Mouse (Mus musculus) heart, adult 2 months (tissue): ENCODE measurements at regions not wholly inside any gene's neighbourhood (a gene's known extent, or its start where the extent isn't known, plus 50 kb on each side); places are given as distances from the start of the nearest gene placed in this dataset.
A peak's percentile ranks its signal among the peaks of the same experiment; 100 is the strongest.

Experiments used
- DNase-seq, 2 experiments: peaks; one replicate each; pipeline ENCODE4 v3.0.0; 2021
- H3K27ac ChIP-seq: fragments of 200-600 bp; 2 replicates; pipeline ENCODE4 v1.8.1; 2022
- H3K27me3 ChIP-seq: fragments of 200-500 bp; 2 replicates; pipeline ENCODE4 v1.6.1; 2012; ENCODE audit warnings: mild to moderate bottlenecking, low read length, inconsistent platforms, mixed read lengths; ENCODE audit not compliant: control insufficient read depth, insufficient read depth
- H3K36me3 ChIP-seq: fragments of 200-500 bp; 2 replicates; pipeline ENCODE4 v1.6.1; 2012; ENCODE audit warnings: low read length, inconsistent platforms; ENCODE audit not compliant: control insufficient read depth, insufficient read depth
- H3K4me1 ChIP-seq: fragments of 200-500 bp; 2 replicates; pipeline ENCODE4 v1.6.1; 2011; ENCODE audit warnings: low read length; ENCODE audit not compliant: control insufficient read depth, insufficient read depth
- H3K4me3 ChIP-seq: fragments of 200-600 bp; 2 replicates; pipeline ENCODE4 v1.8.1; 2022
- H3K79me2 ChIP-seq: fragments of 200-500 bp; replicated peaks from 2 replicates; pipeline ENCODE4 v1.6.1; 2012; ENCODE audit warnings: mild to moderate bottlenecking, inconsistent platforms, low read length, moderate library complexity, mixed read lengths; ENCODE audit not compliant: control insufficient read depth, insufficient read depth
- H3K9ac ChIP-seq: fragments of 200-500 bp; 2 replicates; pipeline ENCODE4 v1.6.1; 2012; ENCODE audit warnings: low read depth, mild to moderate bottlenecking, control low read depth, inconsistent platforms, low read length, mixed read lengths
- CTCF ChIP-seq: fragments of 200-600 bp; IDR thresholded peaks from 2 replicates; pipeline ENCODE4 v1.8.1; 2022; ENCODE audit warnings: antibody characterized with exemption, mild to moderate bottlenecking, moderate library complexity
- EP300 ChIP-seq: fragments of 200-500 bp; IDR thresholded peaks from 2 replicates; pipeline ENCODE4 v1.6.1; 2011; ENCODE audit warnings: low read depth, low read length, control low read depth; ENCODE audit not compliant: insufficient read depth
- POLR2A ChIP-seq: fragments of 200-500 bp; IDR thresholded peaks from 2 replicates; pipeline ENCODE4 v1.6.1; 2011; ENCODE audit warnings: mild to moderate bottlenecking, low read depth, low read length, control low read depth; ENCODE audit not compliant: insufficient read depth
- WGBS: fragments of 180-500 bp; shearing (Covaris S2); methylation state at CpG from one replicate; pipeline ENCODE4 v1.1.7; 2018; 5-methylcytosine and 5-hydroxymethylcytosine counted together
- intact Hi-C: fragments of 180-260 bp; cut with DNase I; formaldehyde crosslinking; loops from one replicate; pipeline ENCODE4 v1.15.1; 2025

DNA sequence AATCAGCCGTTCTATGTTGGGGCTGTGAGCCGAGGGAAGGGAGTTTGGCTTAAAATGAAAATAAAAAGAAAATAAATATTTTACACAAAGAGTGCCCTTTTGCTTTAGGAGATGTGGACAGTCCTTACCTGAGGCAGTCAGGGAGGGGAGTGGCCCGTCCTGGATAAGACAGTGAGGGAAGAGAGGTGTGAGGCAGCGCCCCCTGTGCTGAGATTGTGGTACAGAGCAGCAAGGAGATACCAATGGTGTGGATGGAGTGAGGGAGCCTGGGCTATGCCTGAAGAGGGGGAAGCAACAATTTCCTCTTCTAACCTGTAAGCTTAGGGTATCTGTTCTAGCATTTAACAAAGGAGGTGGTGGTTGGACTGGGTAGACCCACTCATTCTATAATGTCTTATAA lies 134.5 kb downstream of the Zfp281 start:
- Histone ChIP-seq H3K27me3 (no peaks in the 10 kb centered on the region), H3K4me3 (no peak overlapping the region), H3K79me2 (no peaks in the 10 kb centered on the region), H3K4me1 (no peaks in the 10 kb centered on the region), H3K9ac (no peak overlapping the region), H3K27ac (no peak overlapping the region), H3K36me3 (no peaks in the 10 kb centered on the region)
- TF ChIP-seq EP300 (no peak), CTCF (no peak), POLR2A (no peak)
- no peak for DNase-seq
- intact Hi-C loops = no loop called here
- WGBS = 75% methylated on average over 4 of the region's 4 CpGs

DNA sequence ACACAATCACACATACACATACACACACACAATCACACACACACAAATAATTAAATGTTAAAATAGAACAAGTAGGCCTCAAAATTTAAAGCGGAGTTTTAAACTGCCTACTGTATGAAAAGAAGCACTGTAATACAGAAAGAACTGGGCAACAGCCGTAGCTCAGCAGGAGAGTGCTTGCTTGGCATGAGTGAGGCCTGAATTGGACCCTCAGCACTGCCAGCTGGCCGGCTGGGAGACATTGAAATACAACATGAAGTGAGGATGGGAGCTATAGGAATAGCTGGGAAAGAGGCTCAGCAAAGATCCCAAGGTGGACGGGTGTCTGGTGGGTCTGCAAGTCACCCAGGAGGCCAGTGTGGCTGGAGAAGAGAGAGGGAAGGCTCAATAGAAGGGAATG lies 136.8 kb downstream of the Zfp281 start:
- intact Hi-C loops = no loop called here

DNA sequence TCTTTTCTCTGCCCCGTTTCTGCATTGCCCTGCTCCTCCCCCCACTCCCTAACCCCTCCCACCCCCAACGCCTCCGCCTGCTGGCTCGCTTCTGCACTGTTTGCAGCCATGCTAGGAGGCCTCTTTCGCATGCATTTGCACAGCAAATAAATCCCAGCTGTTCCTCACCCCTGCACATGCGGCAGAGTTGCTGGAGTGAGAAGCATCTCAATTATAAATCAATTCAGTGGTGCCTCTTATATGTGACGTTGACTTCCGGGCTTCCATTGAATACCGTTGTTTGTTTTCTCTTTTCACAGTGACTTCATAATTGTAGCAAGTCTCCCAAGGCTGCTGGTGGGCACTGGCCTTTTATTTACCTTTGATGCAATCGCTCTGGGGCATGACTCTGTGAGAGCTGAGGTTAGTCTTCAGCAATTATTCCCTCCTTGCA lies 144.3 kb downstream of the Zfp281 start:
- peak; percentile 36; the same call in 1 of the 2 replicates for TF ChIP-seq CTCF
- no peak for TF ChIP-seq POLR2A
- no peak for TF ChIP-seq EP300
- H3K36me3 ChIP-seq = no peaks in the 10 kb centered on the region
- H3K4me3 ChIP-seq = no peak overlapping the region
- 7% methylated on average over 10 of the region's 10 CpGs for WGBS
- intact Hi-C loops = no loop called here
- no peaks in the 10 kb centered on the region for H3K27me3 ChIP-seq
- no peak overlapping the region for H3K9ac ChIP-seq
- H3K27ac ChIP-seq = no peak overlapping the region
- DNase-seq = no peak
- no peaks in the 10 kb centered on the region for H3K79me2 ChIP-seq
- H3K4me1 ChIP-seq = no peaks in the 10 kb centered on the region

More for the DNA sequence above, 136.8 kb downstream of the Zfp281 start:
- 91% methylated on average over 4 of the region's 4 CpGs for WGBS
- Histone ChIP-seq H3K4me1 (no peaks in the 10 kb centered on the region), H3K9ac (no peak overlapping the region), H3K36me3 (no peaks in the 10 kb centered on the region), H3K27ac (no peak overlapping the region), H3K4me3 (no peak overlapping the region), H3K79me2 (no peaks in the 10 kb centered on the region), H3K27me3 (no peaks in the 10 kb centered on the region)
- TF ChIP-seq CTCF (no peak), POLR2A (no peak), EP300 (no peak)
- DNase-seq = no peak

DNA sequence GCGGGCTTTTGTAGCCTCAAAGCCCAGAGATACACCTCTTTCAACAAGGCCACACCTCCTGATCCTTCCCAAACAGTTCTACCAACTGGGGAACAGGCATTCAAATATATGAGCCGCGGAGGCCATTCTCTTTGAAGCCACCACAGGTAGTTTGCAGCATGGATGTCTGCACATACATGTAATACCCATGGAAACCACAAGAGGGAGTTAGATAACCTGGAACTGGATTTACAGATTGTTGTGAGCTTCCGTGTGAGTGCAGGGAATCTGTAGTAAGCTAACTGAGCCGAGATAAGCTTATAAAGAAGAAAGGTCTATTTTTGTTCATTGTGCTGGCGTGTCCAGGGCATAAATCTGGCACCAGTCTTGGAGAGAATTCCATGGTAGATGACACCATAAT lies 149.0 kb downstream of the Zfp281 start:
- intact Hi-C loops = no loop called here
- no peaks in the 10 kb centered on the region for H3K79me2 ChIP-seq
- no peaks in the 10 kb centered on the region for H3K27me3 ChIP-seq
- 88% methylated on average over 6 of the region's 6 CpGs for WGBS
- no peak overlapping the region for H3K27ac ChIP-seq
- DNase-seq = no peak
- H3K4me3 ChIP-seq = no peak overlapping the region
- H3K9ac ChIP-seq = no peak overlapping the region
- no peaks in the 10 kb centered on the region for H3K36me3 ChIP-seq
- TF ChIP-seq CTCF = peak; percentile 74
- no peak for TF ChIP-seq POLR2A
- H3K4me1 ChIP-seq = no peaks in the 10 kb centered on the region

DNA sequence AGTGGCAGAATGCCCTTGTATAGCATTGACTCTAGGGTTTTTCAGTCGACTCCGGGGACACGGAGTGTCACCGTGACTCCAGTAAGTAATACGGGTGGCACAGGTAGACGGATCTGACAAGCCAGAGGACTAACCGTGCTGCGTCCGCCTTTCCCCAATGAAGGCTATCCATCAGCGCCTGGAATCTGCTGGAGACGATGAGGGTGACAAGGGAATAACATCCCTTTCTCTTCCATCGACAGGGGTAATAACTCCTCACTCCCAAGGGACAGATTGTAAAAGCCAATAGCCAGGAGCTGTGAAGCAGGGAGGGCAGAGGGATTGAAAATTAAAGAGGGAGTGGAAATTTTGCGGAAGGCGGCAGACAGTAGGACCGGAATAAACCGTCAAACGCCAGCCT lies 151.5 kb downstream of the Zfp281 start:
- Histone ChIP-seq H3K9ac (no peak overlapping the region), H3K4me1 (no peaks in the 10 kb centered on the region), H3K36me3 (no peaks in the 10 kb centered on the region), H3K27me3 (no peaks in the 10 kb centered on the region), H3K27ac (no peak overlapping the region), H3K4me3 (no peak overlapping the region), H3K79me2 (no peaks in the 10 kb centered on the region)
- no peak for DNase-seq
- 80% methylated on average over 17 of the region's 17 CpGs for WGBS
- TF ChIP-seq CTCF = no peak
- TF ChIP-seq EP300 = no peak
- no peak for TF ChIP-seq POLR2A
- intact Hi-C loops = no loop called here

DNA sequence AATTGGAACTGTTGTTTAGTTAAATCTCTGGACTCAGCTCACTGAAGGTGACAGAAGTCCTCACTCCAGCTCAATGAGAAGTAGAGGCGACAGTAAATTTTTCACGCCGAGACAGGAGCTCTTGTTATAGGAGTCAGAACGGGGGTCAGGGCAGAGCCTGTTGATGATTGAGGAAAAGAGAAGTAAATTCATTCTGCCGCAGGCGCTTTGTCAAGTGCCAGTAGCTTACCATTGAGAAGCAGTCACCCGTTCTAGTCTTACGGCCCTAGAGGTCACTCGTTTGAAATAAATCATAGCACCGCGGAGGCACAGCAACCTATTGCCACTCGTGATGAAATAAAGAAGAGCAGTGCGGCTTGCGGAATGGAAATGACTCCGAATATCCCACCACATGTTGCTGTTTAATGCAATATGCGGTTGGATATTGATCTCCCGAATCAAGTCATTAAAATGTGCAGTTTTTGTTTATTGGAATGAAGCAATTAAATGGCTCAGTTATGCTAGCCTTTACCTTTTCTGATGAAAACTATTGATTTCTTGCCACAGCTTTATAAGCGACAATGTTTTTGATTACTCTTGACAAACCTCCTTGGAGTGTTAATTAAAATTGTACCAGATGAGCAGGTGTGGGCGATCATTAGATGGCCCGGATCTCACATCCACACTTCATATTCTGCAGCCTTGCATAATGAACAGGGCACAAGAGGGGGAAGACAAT lies 152.7 kb downstream of the Zfp281 start:
- peaks cover 2% of the 10 kb centered on the region; the same call in 1 of the 2 replicates for H3K4me1 ChIP-seq
- H3K27ac ChIP-seq = no peak overlapping the region
- no peak overlapping the region for H3K4me3 ChIP-seq
- TF ChIP-seq EP300 (no peak), CTCF (no peak), POLR2A (no peak)
- H3K9ac ChIP-seq = no peak overlapping the region
- DNase-seq = no peak
- intact Hi-C loops = no loop called here
- no peaks in the 10 kb centered on the region for H3K27me3 ChIP-seq
- WGBS = 91% methylated on average over 20 of the region's 20 CpGs
- no peaks in the 10 kb centered on the region for H3K36me3 ChIP-seq
- H3K79me2 ChIP-seq = no peaks in the 10 kb centered on the region
